Mouse (Mus musculus) bone marrow macrophage, adult 2 months (primary cell): ENCODE results near the gene Bahd1. TPM values are rescaled to one million over a fixed set of nuclear protein-coding genes. Genes with fewer than 3 reads are reported as not detected.
A peak's percentile ranks its signal among the peaks of the same experiment; 100 is the strongest.

Experiments used
- H3K27ac ChIP-seq: 2 replicates; pipeline ENCODE4 v1.5.1; 2012; ENCODE audit warnings: low read depth, low read length; ENCODE audit not compliant: insufficient read depth
- H3K4me1 ChIP-seq: 2 replicates; pipeline ENCODE4 v1.6.1; 2012; ENCODE audit warnings: low read length; ENCODE audit not compliant: control insufficient read depth, insufficient read depth
- H3K4me3 ChIP-seq: 2 replicates; pipeline ENCODE4 v1.5.1; 2012; ENCODE audit warnings: mild to moderate bottlenecking, low read length, moderate library complexity; ENCODE audit not compliant: insufficient read depth
- CTCF ChIP-seq: IDR thresholded peaks from 2 replicates; pipeline ENCODE4 v1.5.1; 2012; ENCODE audit warnings: low read depth, mild to moderate bottlenecking, low read length, moderate library complexity
- POLR2A ChIP-seq: IDR thresholded peaks from 2 replicates; pipeline ENCODE4 v1.6.1; 2012; ENCODE audit warnings: mild to moderate bottlenecking, low read depth, low read length, borderline replicate concordance
- polyA plus RNA-seq: library from polyadenylated mRNA; stranded (reverse); fragments of >200 nt; gene quantifications from 2 replicates; pipeline ENCODE4 v1.2.4, GENCODE M21; 2012; ENCODE audit not compliant: missing spikeins, insufficient read depth, insufficient read length

The Bahd1 gene
- polyA plus RNA-seq, 1 experiment: 28.2 TPM

DNA sequence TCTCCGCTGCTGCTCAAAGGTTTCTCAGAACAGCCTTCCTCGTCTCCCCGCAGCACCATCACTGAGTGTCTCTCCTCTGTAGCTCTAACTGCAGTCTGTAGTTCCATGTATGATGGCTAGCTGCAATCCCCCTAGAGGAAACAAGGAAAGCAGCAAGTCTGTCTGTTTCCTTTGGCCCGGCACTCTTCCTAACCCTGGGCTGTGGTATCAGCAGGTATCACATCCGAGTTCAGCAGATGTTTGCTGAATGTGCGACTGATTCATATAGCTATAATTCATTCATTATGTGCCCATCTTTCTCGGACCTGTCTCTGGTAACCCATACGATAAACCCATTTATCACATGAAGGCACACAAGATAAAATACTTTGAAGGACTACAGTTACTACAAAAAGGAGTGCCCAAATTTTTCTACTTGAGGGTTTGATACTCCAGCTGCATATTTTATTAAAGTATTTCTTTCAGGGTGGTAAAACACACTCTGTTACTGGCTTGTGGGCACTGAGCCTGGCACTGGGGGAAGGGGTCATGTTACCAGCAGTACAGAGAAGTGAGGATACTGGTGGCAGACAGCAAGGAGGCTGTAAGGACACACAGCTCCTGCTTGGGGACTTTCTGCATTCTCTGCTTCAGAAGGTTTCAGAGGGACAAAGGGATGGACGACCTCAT is 63.0 kb downstream of the Bahd1 start:
- peaks cover 53% of the 10 kb centered on the region for H3K4me1 ChIP-seq

DNA sequence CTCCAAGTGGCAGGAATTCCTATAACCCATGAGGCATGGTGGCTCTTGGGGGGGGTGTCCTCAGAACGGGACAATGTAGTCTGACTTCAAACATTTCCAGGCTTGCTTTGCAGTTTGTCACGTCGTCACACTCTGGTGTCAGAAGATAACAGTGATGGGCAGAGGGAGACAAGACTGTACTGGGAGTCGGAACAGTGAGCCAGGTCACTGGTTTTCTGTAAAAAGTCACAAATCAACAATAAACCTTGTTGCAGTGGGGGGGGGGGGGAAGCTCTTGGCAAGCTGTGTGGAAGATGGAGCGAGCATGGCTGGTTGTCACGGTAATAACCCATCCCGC is 63.5 kb downstream of the Bahd1 start:
- Histone ChIP-seq H3K4me3 (no peak overlapping the region), H3K27ac (no peak overlapping the region), H3K4me1 (peaks cover 48% of the 10 kb centered on the region)
- no peak for TF ChIP-seq POLR2A
- TF ChIP-seq CTCF: no peak

More for the DNA sequence above, 63.0 kb downstream of the Bahd1 start:
- Histone ChIP-seq H3K27ac (no peak overlapping the region), H3K4me3 (no peak overlapping the region)
- TF ChIP-seq CTCF: no peak
- no peak for TF ChIP-seq POLR2A

DNA sequence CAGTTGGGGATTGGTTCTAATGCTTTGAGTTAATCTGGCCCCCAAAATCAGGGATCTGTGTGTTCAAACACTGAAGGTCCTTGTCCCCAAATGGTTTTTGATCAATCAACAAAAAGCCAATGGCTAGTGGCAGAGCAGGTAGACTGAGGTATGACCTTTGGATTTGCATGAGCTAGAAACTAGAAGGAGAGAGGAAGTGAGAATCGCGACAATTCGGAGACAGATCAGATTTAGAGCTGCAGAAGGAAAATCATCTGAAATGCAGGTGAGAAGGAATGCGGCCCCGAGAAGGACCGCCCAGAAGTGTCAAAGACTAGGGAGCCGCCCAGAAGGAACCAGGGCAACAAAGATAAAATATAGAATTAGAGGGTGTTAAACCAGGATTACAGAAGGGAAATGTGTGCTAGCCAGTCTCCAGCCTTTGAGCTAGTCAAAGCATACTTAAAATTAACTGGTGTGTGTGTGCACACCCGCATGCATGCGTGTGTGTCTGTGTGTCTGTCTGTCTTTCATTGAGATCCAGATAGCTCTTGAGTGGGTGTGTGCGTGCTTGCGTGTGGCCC is 69.5 kb downstream of the Bahd1 start:
- peaks cover 8% of the 10 kb centered on the region for H3K4me1 ChIP-seq
- TF ChIP-seq CTCF (no peak), POLR2A (no peak)
- H3K27ac ChIP-seq: no peak overlapping the region
- no peak overlapping the region for H3K4me3 ChIP-seq

DNA sequence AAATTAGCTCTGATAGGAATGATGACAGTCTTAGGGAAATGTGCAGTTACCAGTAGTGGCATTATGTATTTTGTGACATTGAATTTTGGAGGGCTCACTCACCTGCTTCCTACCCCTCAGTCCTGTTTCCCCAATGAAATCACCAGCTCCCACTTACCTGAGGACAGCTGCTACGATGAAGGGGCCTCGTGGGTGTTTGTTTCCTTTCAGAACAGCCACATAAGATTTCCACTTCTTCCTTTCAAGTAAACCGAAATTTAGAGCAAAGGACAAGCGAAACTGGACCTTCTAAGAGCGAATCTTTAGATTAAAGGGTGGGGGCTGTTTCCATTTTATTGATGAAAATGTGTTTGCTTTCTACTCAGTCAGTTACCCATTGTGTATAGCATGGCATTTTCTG is 71.9 kb downstream of the Bahd1 start:
- peaks cover 7% of the 10 kb centered on the region for H3K4me1 ChIP-seq
- TF ChIP-seq POLR2A (no peak), CTCF (no peak)
- H3K4me3 ChIP-seq: no peak overlapping the region
- no peak overlapping the region for H3K27ac ChIP-seq

DNA sequence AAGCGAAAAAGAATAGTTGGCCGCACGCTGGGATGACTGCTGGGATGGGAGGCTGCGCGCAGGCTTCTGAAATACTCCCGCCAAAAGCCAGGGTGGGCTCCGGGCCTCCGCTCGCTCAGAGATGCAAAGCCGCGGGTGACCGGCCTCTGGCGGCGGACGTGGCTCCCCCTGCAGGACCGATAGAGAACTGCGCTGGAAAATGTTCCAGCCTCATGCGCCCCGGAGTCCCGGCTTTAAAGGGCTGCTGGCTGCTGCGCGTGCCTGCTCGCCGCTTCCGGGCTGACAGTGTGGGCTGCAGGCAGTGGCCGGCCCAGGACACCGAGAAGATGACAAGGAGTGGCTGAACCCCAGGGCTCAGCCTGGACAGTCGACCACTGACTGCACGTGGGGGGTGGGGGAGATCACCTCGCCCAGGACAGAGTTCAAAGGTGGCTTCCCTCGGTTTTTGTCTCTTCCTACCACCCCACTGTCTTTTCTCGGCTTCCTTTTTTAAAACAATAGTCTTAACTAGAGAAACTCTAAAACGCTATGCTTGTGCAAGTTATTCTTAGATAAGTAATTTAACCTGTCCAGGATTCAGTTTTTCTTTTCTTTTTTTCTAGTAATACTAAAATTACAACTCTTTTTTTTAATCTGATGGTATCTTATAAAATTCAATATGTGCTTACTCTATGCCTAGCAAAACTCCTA is 72.7 kb downstream of the Bahd1 start:
- no peak for TF ChIP-seq POLR2A
- peak; percentile 56 for TF ChIP-seq CTCF
- Histone ChIP-seq H3K27ac (no peak overlapping the region), H3K4me3 (peak overlapping the region; percentile 49), H3K4me1 (peaks cover 7% of the 10 kb centered on the region)

Other genes with a start within 250 kb of the Bahd1 start
- not detected in 2 replicates for gene Pak6, start 237.1 kb upstream of the Bahd1 start, polyA plus RNA-seq
- gene Ankrd63, start 196.4 kb upstream of the Bahd1 start, polyA plus RNA-seq: not detected in 2 replicates
- gene Plcb2, start 171.9 kb upstream of the Bahd1 start, polyA plus RNA-seq: 41.1 and 53.8 TPM in 2 replicates
- 11.3 and 11.6 TPM in 2 replicates for gene Inafm2, start 154.6 kb upstream of the Bahd1 start, polyA plus RNA-seq
- 0.23 TPM in 1 of 2 replicates, not detected in the other for gene Ccdc9b, start 137.7 kb upstream of the Bahd1 start, polyA plus RNA-seq
- not detected in 2 replicates for gene Phgr1, start 127.6 kb upstream of the Bahd1 start, polyA plus RNA-seq
- gene Disp2, start 120.7 kb upstream of the Bahd1 start, polyA plus RNA-seq: not detected in 2 replicates
- gene Knstrn, start 86.4 kb upstream of the Bahd1 start, polyA plus RNA-seq: 70.1 and 78.3 TPM in 2 replicates
- 63.4 and 76.0 TPM in 2 replicates for gene Ivd, start 38.4 kb upstream of the Bahd1 start, polyA plus RNA-seq
- 20.4 and 21.3 TPM in 2 replicates for gene Chst14, start 26.1 kb downstream of the Bahd1 start, polyA plus RNA-seq
- gene Ccdc32, start 129.0 kb downstream of the Bahd1 start, polyA plus RNA-seq: 20.9 and 21.5 TPM in 2 replicates
- 1.9 and 2.5 TPM in 2 replicates for gene Rpusd2, start 134.4 kb downstream of the Bahd1 start, polyA plus RNA-seq
- 11.8 and 17.6 TPM in 2 replicates for gene Knl1, start 146.7 kb downstream of the Bahd1 start, polyA plus RNA-seq
- gene Rad51, start 212.4 kb downstream of the Bahd1 start, polyA plus RNA-seq: 14.2 and 15.2 TPM in 2 replicates